Mouse (Mus musculus): Measurements from ENCODE around the gene Grk2. TPM values are rescaled to one million over a fixed set of nuclear protein-coding genes. Genes with fewer than 3 reads are reported as not detected.

The Grk2 gene
- polyA plus RNA-seq, 1 experiment, result 56.3 TPM

DNA sequence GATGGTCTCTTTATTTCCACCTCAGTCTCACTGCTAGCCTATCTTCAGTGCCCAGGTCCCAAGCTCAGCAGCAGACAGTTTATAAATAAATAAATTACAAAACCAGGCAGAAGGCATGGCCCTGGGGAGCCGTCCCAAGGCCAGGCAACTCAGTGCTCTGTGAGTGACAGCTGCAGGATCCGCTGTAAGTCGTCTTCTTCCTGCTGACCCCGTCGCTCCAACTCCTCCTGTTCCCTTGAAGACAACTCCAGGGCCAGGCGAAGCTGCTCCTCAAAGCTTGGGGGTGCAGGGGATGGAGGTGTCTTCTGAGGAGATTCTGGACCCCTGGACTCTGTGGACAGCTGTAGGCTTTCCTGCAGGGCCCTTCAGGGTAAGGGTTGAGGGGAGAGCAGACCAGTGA is 35.8 kb downstream of the Grk2 start:
- H3K79me2 ChIP-seq (ENCODE audit: control insufficient read depth, insufficient read depth), result no peaks in the 10 kb centered on the region
- TF ChIP-seq USF1 (IDR thresholded peaks at IDR 0.05; ENCODE audit: low read depth), result no peak
- TF ChIP-seq MYOG (IDR thresholded peaks at IDR 0.05; ENCODE audit: control insufficient read depth in 1 of 3, insufficient read depth in 1 of 3, insufficient read length in 2 of 3, low read depth in 2 of 3), result no peak
- TF ChIP-seq REST (IDR thresholded peaks at IDR 0.05; ENCODE audit: insufficient read depth, insufficient read length), result no peak
- TF ChIP-seq E2F4 (IDR thresholded peaks at IDR 0.05; ENCODE audit: insufficient read depth), result no peak
- TF ChIP-seq POLR2AphosphoS2 (IDR thresholded peaks at IDR 0.05; ENCODE audit: insufficient read length, low read depth), result no peak
- TF ChIP-seq CEBPB (IDR thresholded peaks at IDR 0.05; ENCODE audit: insufficient read depth, poor library complexity, severe bottlenecking), result no peak

DNA sequence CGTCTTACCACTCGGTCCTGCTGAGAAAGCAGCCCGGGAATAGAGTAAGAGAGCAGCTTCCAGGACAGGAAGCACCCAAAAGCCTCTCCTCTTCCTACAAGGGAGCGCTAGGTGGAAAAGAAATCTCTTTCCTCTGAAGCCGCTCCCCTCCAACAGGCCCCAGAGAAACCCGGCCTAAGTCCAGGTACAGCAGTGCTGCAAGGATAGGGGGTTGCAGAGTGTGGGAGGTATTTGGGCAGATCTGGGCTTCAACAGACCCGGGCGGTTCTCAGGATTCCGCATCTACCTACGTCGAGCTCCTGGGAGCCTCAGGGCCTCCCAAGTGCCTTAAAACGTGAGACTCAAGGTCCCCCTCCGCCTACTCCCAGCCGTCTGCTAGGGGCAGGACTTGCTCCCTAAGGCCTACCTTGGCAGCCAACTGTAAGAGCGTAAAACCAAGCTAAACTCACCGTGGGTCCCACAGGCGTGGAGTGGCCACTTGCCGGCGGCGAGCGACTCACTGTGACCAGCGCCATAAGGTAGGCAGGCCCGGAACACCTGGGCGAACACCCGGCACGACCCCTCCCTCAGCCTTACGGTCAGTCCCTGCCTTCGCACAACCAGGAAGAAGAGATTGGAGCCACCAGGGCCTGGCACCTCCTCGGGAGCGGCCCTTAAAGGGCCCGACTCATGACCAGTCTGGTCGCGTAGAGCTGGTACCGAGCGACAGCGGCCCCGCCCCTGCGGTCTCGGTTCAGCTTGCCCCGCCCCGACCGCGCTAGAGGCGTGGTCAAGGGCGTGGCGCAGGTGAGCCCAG is 37.3 kb downstream of the Grk2 start, which contains the start of gene Ssh3:
Gene Ssh3 (minus strand): TSS at position 615 of the 796 bp plus-strand sequence.
- TF ChIP-seq USF1 (IDR thresholded peaks at IDR 0.05; ENCODE audit: low read depth) (no peak), REST (IDR thresholded peaks at IDR 0.05; ENCODE audit: insufficient read depth, insufficient read length) (no peak), E2F4 (IDR thresholded peaks at IDR 0.05; ENCODE audit: insufficient read depth) (no peak), SRF (IDR thresholded peaks at IDR 0.05; ENCODE audit: control insufficient read depth, insufficient read length, low read depth) (no peak), TCF12 (IDR thresholded peaks at IDR 0.05; ENCODE audit: insufficient read depth, poor library complexity, severe bottlenecking) (no peak), CEBPB (IDR thresholded peaks at IDR 0.05; ENCODE audit: insufficient read depth, poor library complexity, severe bottlenecking) (no peak), MYOG (IDR thresholded peaks at IDR 0.05; ENCODE audit: control insufficient read depth in 1 of 3, insufficient read depth in 1 of 3, insufficient read length in 2 of 3, low read depth in 2 of 3) (no peak), MAX (IDR thresholded peaks at IDR 0.05; ENCODE audit: low read depth) (no peak), MYOD1 (IDR thresholded peaks at IDR 0.05; ENCODE audit: control insufficient read depth in 1 of 3, insufficient read length in 2 of 3, low read depth in 2 of 3) (no peak), TCF3 (IDR thresholded peaks at IDR 0.05; ENCODE audit: insufficient read length, low read depth) (no peak), POLR2AphosphoS2 (IDR thresholded peaks at IDR 0.05; ENCODE audit: insufficient read length, low read depth) (no peak), POLR2A (IDR thresholded peaks at IDR 0.05; ENCODE audit: insufficient read length, low read depth) (no peak)
- no peaks in the 10 kb centered on the region for H3K79me2 ChIP-seq (ENCODE audit: control insufficient read depth, insufficient read depth)
- H3ac ChIP-seq (ENCODE audit: control insufficient read depth, insufficient read length), result no peak within 1 kb of the TSS
- no peak within 1 kb of the TSS for H3K4me3 ChIP-seq
- H3K4me2 ChIP-seq (ENCODE audit: low read depth), result no peak within 1 kb of the TSS
- no peaks in the 10 kb centered on the region for H3K27me3 ChIP-seq (ENCODE audit: control insufficient read depth, insufficient read depth, insufficient read length)
- H3K36me3 ChIP-seq (ENCODE audit: control insufficient read depth, insufficient read depth), result no peaks in the 10 kb centered on the region

More for the DNA sequence above, 35.8 kb downstream of the Grk2 start:
- H3K27me3 ChIP-seq (ENCODE audit: control insufficient read depth, insufficient read depth, insufficient read length), result no peaks in the 10 kb centered on the region
- H3K4me2 ChIP-seq (ENCODE audit: low read depth), result no peak overlapping the region
- H3ac ChIP-seq (ENCODE audit: control insufficient read depth, insufficient read length), result no peak overlapping the region
- no peak overlapping the region for H3K4me3 ChIP-seq
- H3K36me3 ChIP-seq (ENCODE audit: control insufficient read depth, insufficient read depth), result no peaks in the 10 kb centered on the region

DNA sequence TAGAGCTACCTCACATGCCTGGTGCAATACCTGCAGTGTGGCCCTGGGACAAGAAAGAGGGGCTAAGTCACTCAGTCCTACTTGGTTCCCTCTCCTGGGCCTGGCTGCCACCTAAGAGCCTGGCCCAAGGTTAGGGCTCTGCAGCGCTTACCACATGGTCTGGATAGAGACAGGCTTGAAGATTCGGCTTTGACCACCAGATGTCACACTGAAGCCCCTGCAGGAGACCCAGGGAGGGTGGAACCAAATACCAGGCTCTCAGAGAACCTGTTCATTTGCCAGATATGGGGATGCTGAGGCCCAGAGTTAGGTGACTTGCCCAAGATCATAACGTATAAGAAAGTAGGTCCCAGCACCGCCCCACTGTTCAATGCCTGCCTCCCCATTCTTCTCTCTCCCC is 40.1 kb downstream of the Grk2 start:
- H3K27me3 ChIP-seq (ENCODE audit: control insufficient read depth, insufficient read depth, insufficient read length), result no peaks in the 10 kb centered on the region
- no peak overlapping the region for H3ac ChIP-seq (ENCODE audit: control insufficient read depth, insufficient read length)
- no peak overlapping the region for H3K4me3 ChIP-seq
- TF ChIP-seq MYOD1 (IDR thresholded peaks at IDR 0.05; ENCODE audit: control insufficient read depth in 1 of 3, insufficient read length in 2 of 3, low read depth in 2 of 3), result no peak
- no peak for TF ChIP-seq TCF3 (IDR thresholded peaks at IDR 0.05; ENCODE audit: insufficient read length, low read depth)
- no peak for TF ChIP-seq CEBPB (IDR thresholded peaks at IDR 0.05; ENCODE audit: insufficient read depth, poor library complexity, severe bottlenecking)
- no peak for TF ChIP-seq POLR2AphosphoS2 (IDR thresholded peaks at IDR 0.05; ENCODE audit: insufficient read length, low read depth)
- TF ChIP-seq MAX (IDR thresholded peaks at IDR 0.05; ENCODE audit: low read depth), result no peak
- TF ChIP-seq TCF12 (IDR thresholded peaks at IDR 0.05; ENCODE audit: insufficient read depth, poor library complexity, severe bottlenecking), result no peak
- TF ChIP-seq USF1 (IDR thresholded peaks at IDR 0.05; ENCODE audit: low read depth), result no peak
- TF ChIP-seq REST (IDR thresholded peaks at IDR 0.05; ENCODE audit: insufficient read depth, insufficient read length), result no peak
- no peak for TF ChIP-seq E2F4 (IDR thresholded peaks at IDR 0.05; ENCODE audit: insufficient read depth)
- no peak for TF ChIP-seq SRF (IDR thresholded peaks at IDR 0.05; ENCODE audit: control insufficient read depth, insufficient read length, low read depth)
- TF ChIP-seq MYOG (IDR thresholded peaks at IDR 0.05; ENCODE audit: control insufficient read depth in 1 of 3, insufficient read depth in 1 of 3, insufficient read length in 2 of 3, low read depth in 2 of 3), result no peak
- no peak for TF ChIP-seq POLR2A (IDR thresholded peaks at IDR 0.05; ENCODE audit: insufficient read length, low read depth)
- H3K36me3 ChIP-seq (ENCODE audit: control insufficient read depth, insufficient read depth), result no peaks in the 10 kb centered on the region
- H3K4me2 ChIP-seq (ENCODE audit: low read depth), result no peak overlapping the region
- no peaks in the 10 kb centered on the region for H3K79me2 ChIP-seq (ENCODE audit: control insufficient read depth, insufficient read depth)

- Histone ChIP-seq H3K36me3 (ENCODE audit: control insufficient read depth, insufficient read depth) (no peaks in the 10 kb centered on the region), H3ac (ENCODE audit: control insufficient read depth, insufficient read length) (no peak overlapping the region), H3K79me2 (ENCODE audit: control insufficient read depth, insufficient read depth) (no peaks in the 10 kb centered on the region), H3K27me3 (ENCODE audit: control insufficient read depth, insufficient read depth, insufficient read length) (no peaks in the 10 kb centered on the region), H3K4me3 (no peak overlapping the region), H3K4me2 (ENCODE audit: low read depth) (no peak overlapping the region)
- no peak for TF ChIP-seq CEBPB (IDR thresholded peaks at IDR 0.05; ENCODE audit: insufficient read depth, poor library complexity, severe bottlenecking)
- TF ChIP-seq POLR2AphosphoS2 (IDR thresholded peaks at IDR 0.05; ENCODE audit: insufficient read length, low read depth), result no peak
- no peak for TF ChIP-seq REST (IDR thresholded peaks at IDR 0.05; ENCODE audit: insufficient read depth, insufficient read length)
- no peak for TF ChIP-seq POLR2A (IDR thresholded peaks at IDR 0.05; ENCODE audit: insufficient read length, low read depth)
- TF ChIP-seq MYOG (IDR thresholded peaks at IDR 0.05; ENCODE audit: control insufficient read depth in 1 of 3, insufficient read depth in 1 of 3, insufficient read length in 2 of 3, low read depth in 2 of 3), result no peak
- no peak for TF ChIP-seq TCF12 (IDR thresholded peaks at IDR 0.05; ENCODE audit: insufficient read depth, poor library complexity, severe bottlenecking)
- TF ChIP-seq MAX (IDR thresholded peaks at IDR 0.05; ENCODE audit: low read depth), result no peak
- no peak for TF ChIP-seq USF1 (IDR thresholded peaks at IDR 0.05; ENCODE audit: low read depth)
- TF ChIP-seq E2F4 (IDR thresholded peaks at IDR 0.05; ENCODE audit: insufficient read depth), result no peak
- no peak for TF ChIP-seq SRF (IDR thresholded peaks at IDR 0.05; ENCODE audit: control insufficient read depth, insufficient read length, low read depth)
- TF ChIP-seq MYOD1 (IDR thresholded peaks at IDR 0.05; ENCODE audit: control insufficient read depth in 1 of 3, insufficient read length in 2 of 3, low read depth in 2 of 3), result no peak
These were observed 41.7 kb downstream of the Grk2 start for GRCm38 (mm10) chr19:4264171-4264780.

Data from myocyte (in vitro differentiated cells).